Mouse (Mus musculus): ENCODE results near the gene Rhbdd2.

Gene Rhbdd2

DNA sequence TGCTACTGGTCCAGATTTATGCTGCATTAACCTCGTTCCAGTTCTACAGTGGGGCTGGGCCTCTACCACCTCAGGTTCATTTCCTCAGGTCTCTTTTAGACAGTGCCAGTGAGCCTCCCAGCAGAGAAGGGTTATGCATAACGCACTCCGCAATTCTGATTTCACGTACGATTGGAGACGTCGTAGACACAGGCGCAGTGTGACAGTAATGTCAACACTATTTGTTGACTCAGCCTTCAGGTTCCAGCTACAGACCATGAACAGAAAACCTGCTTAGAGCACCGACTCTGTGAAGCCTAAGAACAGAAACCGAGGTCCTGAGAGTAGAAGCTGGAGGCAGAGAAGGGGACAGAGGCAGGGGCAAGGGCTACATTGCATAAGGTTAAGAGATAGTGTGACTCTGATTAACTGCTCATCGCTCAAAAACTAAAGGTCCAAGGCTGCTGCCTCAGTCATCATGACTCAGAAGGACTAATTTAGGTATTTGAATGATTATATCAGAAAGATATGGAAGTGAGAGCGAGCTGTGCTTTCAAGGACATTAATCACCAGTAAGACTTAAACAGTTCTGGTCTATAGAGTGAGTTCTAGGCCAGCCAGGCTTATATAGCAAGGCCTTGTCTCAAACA, 50.6 kb downstream of the Rhbdd2 start:
- no peak for DNase-seq

DNA sequence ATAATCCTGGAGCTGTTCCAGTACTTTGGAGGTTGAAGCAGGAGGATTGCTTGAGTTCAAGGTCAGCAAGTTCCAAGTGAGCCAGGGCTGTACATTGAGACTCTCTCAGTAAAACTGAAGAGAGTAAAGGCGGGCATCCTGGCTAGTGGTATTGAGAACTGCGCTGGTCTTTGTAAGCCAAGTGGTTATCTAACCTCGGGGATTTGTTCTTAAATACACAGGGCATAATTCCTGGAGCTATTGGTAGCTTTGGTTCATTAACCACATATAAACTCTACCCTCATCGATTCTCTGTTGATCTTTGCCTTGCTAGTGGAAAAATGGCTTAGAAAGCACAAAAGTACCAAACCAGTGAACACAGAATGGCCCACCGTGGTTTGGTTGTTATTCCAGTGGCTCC, 58.0 kb downstream of the Rhbdd2 start:
- DNase-seq, result no peak

DNA sequence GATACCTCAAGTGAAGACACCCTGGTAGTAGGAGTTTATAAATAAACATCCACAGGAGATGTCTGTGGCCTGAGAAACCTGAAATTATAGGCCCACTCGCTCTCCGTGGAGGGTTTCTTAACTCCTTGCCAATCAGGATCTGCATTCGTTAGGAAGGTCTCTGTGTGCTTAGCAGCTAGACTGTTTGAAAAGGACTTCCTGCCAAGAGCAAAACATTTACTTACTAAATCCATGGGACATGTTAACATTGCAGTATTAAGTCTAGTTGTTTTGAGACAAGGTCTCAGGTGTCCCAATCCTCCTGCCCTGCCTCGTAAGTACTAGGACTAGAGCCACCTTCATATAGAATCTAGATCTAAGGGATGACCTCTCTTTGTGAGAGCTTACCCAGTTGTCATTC, 58.8 kb downstream of the Rhbdd2 start:
- DNase-seq, result no peak

DNA sequence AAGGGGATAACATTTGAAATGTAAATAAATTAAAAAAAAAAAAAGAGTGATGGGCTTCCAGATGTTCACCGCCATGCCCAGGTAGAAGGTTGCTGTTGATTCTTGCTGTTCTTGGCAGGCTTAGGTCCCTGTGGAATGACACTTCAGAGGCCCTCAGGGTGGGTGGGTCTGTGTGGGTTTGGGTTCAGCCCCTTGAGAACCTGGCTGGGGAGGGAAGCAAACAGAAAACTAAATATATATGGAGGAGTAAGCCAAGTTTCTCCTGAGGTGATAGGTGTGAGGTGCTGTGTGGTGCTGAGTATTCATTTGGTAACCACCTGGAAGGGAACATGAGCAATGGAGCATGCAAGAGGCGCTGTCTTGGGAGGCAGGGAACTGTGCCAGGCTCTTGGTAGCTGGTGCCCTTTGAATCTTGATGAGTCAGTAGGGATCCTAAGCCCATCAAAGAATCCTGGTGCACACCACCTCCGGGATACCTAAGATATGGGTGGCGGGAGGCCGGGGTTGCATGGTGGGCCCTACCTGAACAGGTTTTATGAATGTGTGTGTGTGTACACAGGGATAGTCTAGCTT, 60.9 kb downstream of the Rhbdd2 start:
- peak; percentile 89 to 94 for DNase-seq

DNA sequence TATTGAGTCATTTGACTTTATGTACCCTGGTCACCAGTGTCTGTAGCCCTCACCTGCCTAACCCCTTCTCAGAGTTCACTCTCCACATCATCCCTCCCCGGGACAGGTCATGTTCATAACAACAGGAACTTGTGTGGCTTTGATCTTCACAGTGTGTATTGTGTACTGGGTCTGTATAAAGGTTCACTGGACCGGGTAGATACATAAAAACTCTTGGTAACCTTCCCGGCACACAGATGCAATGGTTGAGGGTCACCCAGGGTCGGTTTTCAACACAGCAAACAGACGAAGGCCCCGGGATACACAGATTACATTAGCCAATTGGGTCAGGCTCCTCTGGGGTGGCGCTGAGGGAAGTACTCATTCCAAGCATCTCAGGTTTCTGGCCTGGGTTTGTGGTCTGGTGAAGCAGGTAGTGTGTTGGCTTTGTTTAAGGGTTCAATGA, 62.9 kb downstream of the Rhbdd2 start:
- peak in 1 of 2 experiments; percentile 40 for DNase-seq
